Mouse (Mus musculus) heart, embryonic 16.5 days (tissue): Measurements from ENCODE around the gene Slco3a1. TPM values are rescaled to one million over a fixed set of nuclear protein-coding genes. Genes with fewer than 3 reads are reported as not detected.

Experiments used
- ATAC-seq: fragments of 200-750 bp; cut with Nextera tagmentation; replicated peaks from 2 replicates; pipeline ENCODE4 v1.8.0; 2017; ENCODE audit warnings: moderate number of reproducible peaks; ENCODE audit not compliant: insufficient read depth, low FRiP score; ENCODE audit errors: extremely low read depth
- H3K27ac ChIP-seq: fragments of 300-500 bp; sonication (generic); 2 replicates; pipeline ENCODE4 v1.5.1; 2014; ENCODE audit warnings: mild to moderate bottlenecking, low read length, control low read depth, moderate library complexity
- H3K27me3 ChIP-seq: fragments of 300-500 bp; sonication (generic); 2 replicates; pipeline ENCODE4 v1.6.1; 2014; ENCODE audit warnings: low read length, mixed read lengths; ENCODE audit not compliant: control insufficient read depth, insufficient read depth
- H3K36me3 ChIP-seq: fragments of 300-500 bp; sonication (generic); 2 replicates; pipeline ENCODE4 v1.6.1; 2014; ENCODE audit not compliant: control insufficient read depth, insufficient read depth
- H3K4me1 ChIP-seq: fragments of 300-500 bp; sonication (generic); 2 replicates; pipeline ENCODE4 v1.6.1; 2014; ENCODE audit warnings: low read length, mixed read lengths; ENCODE audit not compliant: control insufficient read depth, insufficient read depth
- H3K4me2 ChIP-seq: fragments of 300-500 bp; sonication (generic); 2 replicates; pipeline ENCODE4 v1.6.1; 2014; ENCODE audit warnings: low read depth, mild to moderate bottlenecking, control low read depth, low read length
- H3K4me3 ChIP-seq: fragments of 300-500 bp; sonication (generic); 2 replicates; pipeline ENCODE4 v1.5.1; 2014; ENCODE audit warnings: mild to moderate bottlenecking, control low read depth, low read length
- H3K9ac ChIP-seq: fragments of 300-500 bp; sonication (generic); 2 replicates; pipeline ENCODE4 v1.6.1; 2014; ENCODE audit warnings: low read length, control low read depth
- H3K9me3 ChIP-seq: fragments of 300-500 bp; sonication (generic); replicated peaks from 2 replicates; pipeline ENCODE4 v1.6.1; 2016; ENCODE audit warnings: low read length; ENCODE audit not compliant: control insufficient read depth
- WGBS: fragments of 180-500 bp; shearing (Covaris S2); extraction: QIAGEN DNeasy Blood & Tissue Kit; methylation state at CpG from one replicate; pipeline ENCODE4 v1.1.7; 2014; 5-methylcytosine and 5-hydroxymethylcytosine counted together
- polyA plus RNA-seq: library from polyadenylated mRNA; unstranded; fragments of >200 nt; fragmentation: Nextera tagmentation; extraction: Ambion mirVana; gene quantifications from 2 replicates; pipeline ENCODE4 v1.2.1, GENCODE M21; 2015

The Slco3a1 gene
- polyA plus RNA-seq, 1 experiment from 2014 or later: 15.8 TPM

DNA sequence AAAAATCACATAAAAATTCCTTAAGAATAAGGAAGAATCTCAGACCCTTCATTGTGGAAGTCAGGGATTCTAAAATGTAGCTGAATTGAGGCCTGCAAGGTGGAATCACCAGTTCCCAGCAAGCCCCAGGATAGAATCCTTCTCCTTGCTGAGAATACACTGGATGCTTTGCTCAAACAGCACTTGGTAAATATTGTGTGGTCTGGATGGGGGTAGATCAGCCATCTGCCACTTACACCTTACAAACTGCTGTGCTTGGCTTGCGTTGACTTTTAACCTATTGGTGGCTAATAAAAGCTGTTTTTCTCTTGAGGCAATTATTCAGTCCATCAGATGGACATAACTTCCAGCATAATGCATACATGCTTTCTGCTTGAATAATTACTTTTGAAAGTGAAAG, 240.3 kb downstream of the Slco3a1 start:
- WGBS: 82% methylated on average over 1 of the region's 1 CpGs
- Histone ChIP-seq H3K36me3 (no peaks in the 10 kb centered on the region), H3K4me2 (no peak overlapping the region), H3K9me3 (no peaks in the 10 kb centered on the region), H3K27me3 (no peaks in the 10 kb centered on the region), H3K9ac (no peak overlapping the region), H3K27ac (no peak overlapping the region), H3K4me3 (no peak overlapping the region), H3K4me1 (no peaks in the 10 kb centered on the region)
- no peak for ATAC-seq

- no peaks in the 10 kb centered on the region for H3K36me3 ChIP-seq
- WGBS: 86% methylated on average over 6 of the region's 6 CpGs
- H3K9me3 ChIP-seq: no peaks in the 10 kb centered on the region
- no peak overlapping the region for H3K4me3 ChIP-seq
- no peak overlapping the region for H3K4me2 ChIP-seq
- no peaks in the 10 kb centered on the region for H3K4me1 ChIP-seq
- ATAC-seq: no peak
- H3K27ac ChIP-seq: no peak overlapping the region
- no peaks in the 10 kb centered on the region for H3K27me3 ChIP-seq
- H3K9ac ChIP-seq: no peak overlapping the region
Measured at GRCm38 (mm10) chr7:74313279-74314105, 241.1 kb downstream of the Slco3a1 start.

DNA sequence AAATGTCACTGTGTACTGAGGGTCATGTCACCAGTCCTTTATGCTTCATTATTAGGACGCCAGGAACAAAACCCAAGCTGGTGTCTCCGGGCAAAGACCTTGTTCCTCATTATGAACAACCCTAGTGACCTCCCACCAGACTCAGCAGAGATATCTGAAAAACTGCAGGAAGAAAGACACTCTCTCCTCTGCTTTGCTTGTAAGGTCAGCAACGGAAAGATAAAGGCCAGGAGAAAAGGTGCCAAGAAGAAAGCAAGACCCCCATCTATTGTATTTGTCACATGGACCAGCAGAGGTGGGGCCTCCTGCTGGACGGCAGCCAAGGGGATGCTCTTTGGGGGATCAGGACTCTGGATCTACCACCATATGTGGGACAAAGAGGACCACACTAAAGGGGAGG, 243.0 kb downstream of the Slco3a1 start:
- no peak overlapping the region for H3K4me2 ChIP-seq
- no peak overlapping the region for H3K27ac ChIP-seq
- 51% methylated on average over 4 of the region's 4 CpGs for WGBS
- no peak for ATAC-seq
- no peaks in the 10 kb centered on the region for H3K9me3 ChIP-seq
- no peak overlapping the region for H3K9ac ChIP-seq
- H3K4me1 ChIP-seq: no peaks in the 10 kb centered on the region
- H3K36me3 ChIP-seq: no peaks in the 10 kb centered on the region
- no peak overlapping the region for H3K4me3 ChIP-seq
- no peaks in the 10 kb centered on the region for H3K27me3 ChIP-seq

DNA sequence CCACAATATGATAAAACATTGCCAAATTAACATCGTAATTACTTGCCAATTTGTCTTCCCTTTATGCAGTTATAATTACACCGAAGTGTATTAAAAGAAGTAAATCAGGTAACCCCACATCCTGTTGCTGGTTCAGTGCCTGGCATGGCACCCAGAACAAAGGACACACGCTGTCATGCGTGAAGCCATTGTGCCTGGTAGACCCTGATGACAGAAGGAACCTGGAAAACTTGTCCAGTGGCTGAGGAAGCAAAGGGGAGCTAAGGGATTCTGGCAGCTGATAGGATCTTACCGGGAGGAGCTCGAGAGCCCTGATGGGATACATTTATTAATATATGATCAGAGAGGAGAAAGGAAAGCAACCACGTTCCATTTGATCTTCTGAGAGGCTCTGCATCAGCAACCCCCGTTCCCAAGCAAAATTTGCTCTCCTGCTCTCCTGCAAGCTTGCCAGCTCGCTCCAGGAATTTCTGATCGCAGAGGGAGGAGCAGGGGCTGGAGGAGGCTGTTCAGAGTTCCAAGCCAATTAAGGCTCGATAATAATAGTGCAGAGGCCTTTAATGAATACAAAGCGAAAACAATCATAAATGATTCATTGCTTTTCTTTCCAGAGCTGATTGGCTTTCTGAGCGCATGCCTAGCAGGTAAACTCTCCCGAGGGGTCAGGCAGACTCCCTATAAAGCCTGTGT, 250.8 kb downstream of the Slco3a1 start:
- no peak overlapping the region for H3K9ac ChIP-seq
- H3K4me2 ChIP-seq: no peak overlapping the region
- H3K4me3 ChIP-seq: no peak overlapping the region
- H3K36me3 ChIP-seq: no peaks in the 10 kb centered on the region
- H3K27me3 ChIP-seq: no peaks in the 10 kb centered on the region
- no peak overlapping the region for H3K27ac ChIP-seq
- ATAC-seq: no peak
- H3K4me1 ChIP-seq: no peaks in the 10 kb centered on the region
- WGBS: 73% methylated on average over 14 of the region's 14 CpGs
- no peaks in the 10 kb centered on the region for H3K9me3 ChIP-seq

GRCm38 (mm10) chr7:74303081-74303480, 251.5 kb downstream of the Slco3a1 start:
- no peaks in the 10 kb centered on the region for H3K27me3 ChIP-seq
- WGBS: 78% methylated on average over 5 of the region's 5 CpGs
- H3K4me3 ChIP-seq: no peak overlapping the region
- H3K27ac ChIP-seq: no peak overlapping the region
- no peaks in the 10 kb centered on the region for H3K4me1 ChIP-seq
- H3K9me3 ChIP-seq: no peaks in the 10 kb centered on the region
- no peak overlapping the region for H3K4me2 ChIP-seq
- H3K36me3 ChIP-seq: no peaks in the 10 kb centered on the region
- H3K9ac ChIP-seq: no peak overlapping the region
- ATAC-seq: no peak

- Histone ChIP-seq H3K36me3 (no peaks in the 10 kb centered on the region), H3K9ac (no peak overlapping the region), H3K27me3 (no peaks in the 10 kb centered on the region), H3K9me3 (no peaks in the 10 kb centered on the region), H3K4me2 (no peak overlapping the region), H3K4me3 (no peak overlapping the region), H3K4me1 (no peaks in the 10 kb centered on the region), H3K27ac (no peak overlapping the region)
- no peak for ATAC-seq
- WGBS: 87% methylated on average over 4 of the region's 4 CpGs
Measured at GRCm38 (mm10) chr7:74286531-74286930, 268.0 kb downstream of the Slco3a1 start.

- Histone ChIP-seq H3K9ac (no peak overlapping the region), H3K27ac (no peak overlapping the region), H3K36me3 (no peaks in the 10 kb centered on the region), H3K4me1 (no peaks in the 10 kb centered on the region), H3K4me2 (no peak overlapping the region), H3K9me3 (no peaks in the 10 kb centered on the region), H3K27me3 (no peaks in the 10 kb centered on the region), H3K4me3 (no peak overlapping the region)
- no peak for ATAC-seq
- WGBS: 89% methylated on average over 2 of the region's 2 CpGs
Measured at GRCm38 (mm10) chr7:74280371-74280770, 274.2 kb downstream of the Slco3a1 start.

GRCm38 (mm10) chr7:74279356-74279755, 275.2 kb downstream of the Slco3a1 start:
- no peaks in the 10 kb centered on the region for H3K27me3 ChIP-seq

GRCm38 (mm10) chr7:74270089-74270394, 284.5 kb downstream of the Slco3a1 start:
- H3K9ac ChIP-seq: no peak overlapping the region
- no peak overlapping the region for H3K4me2 ChIP-seq
- WGBS: 54% methylated on average over 1 of the region's 1 CpGs
- ATAC-seq: no peak
- H3K36me3 ChIP-seq: no peaks in the 10 kb centered on the region
- no peak overlapping the region for H3K4me3 ChIP-seq
- H3K9me3 ChIP-seq: no peaks in the 10 kb centered on the region
- H3K4me1 ChIP-seq: no peaks in the 10 kb centered on the region
- no peak overlapping the region for H3K27ac ChIP-seq
- H3K27me3 ChIP-seq: no peaks in the 10 kb centered on the region

More at GRCm38 (mm10) chr7:74279356-74279755, 275.2 kb downstream of the Slco3a1 start:
- H3K4me1 ChIP-seq: no peaks in the 10 kb centered on the region
- no peak overlapping the region for H3K9ac ChIP-seq
- ATAC-seq: no peak
- no peaks in the 10 kb centered on the region for H3K9me3 ChIP-seq
- 79% methylated on average over 3 of the region's 3 CpGs for WGBS
- H3K4me3 ChIP-seq: no peak overlapping the region
- H3K36me3 ChIP-seq: no peaks in the 10 kb centered on the region
- H3K4me2 ChIP-seq: no peak overlapping the region
- H3K27ac ChIP-seq: no peak overlapping the region
